17 mouse cellular contexts compared by ENCODE assay signal in the genomic region with DNA sequence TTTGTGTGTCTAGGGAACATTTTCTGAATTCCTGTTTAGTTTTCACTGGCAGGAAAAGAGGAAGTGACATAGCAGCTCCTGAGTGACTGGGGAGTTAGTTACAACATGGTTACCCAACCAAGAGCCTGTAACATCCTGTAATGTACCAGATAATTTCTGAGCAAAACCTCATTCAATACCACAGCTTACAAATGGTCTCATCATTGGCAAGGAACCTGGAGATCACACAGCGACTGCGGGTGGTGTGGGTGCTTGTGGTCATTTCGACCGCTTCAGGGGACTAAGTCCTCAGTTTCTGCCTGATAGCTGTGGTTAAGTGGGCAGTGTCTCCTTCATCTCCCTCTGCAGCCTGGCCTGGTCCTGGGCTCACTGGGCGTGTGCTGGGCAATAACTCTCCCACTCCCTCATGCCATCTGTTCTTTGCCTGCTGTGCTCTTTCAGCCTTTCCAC. TPM values are rescaled to one million over a fixed set of nuclear protein-coding genes. Genes with fewer than 3 reads are reported as not detected.
DNase-seq lines count a peak whose midpoint lies in the region; ATAC-seq and TF ChIP-seq lines count a peak whose summit lies in the region.
"Had no signal": no experiment of that assay in that cellular context is flagged by ENCODE, and none has a peak within 500 bp of the region (broad histone marks: within the 10 kb centered on the region; RNA-seq: fewer than 3 reads in every experiment).

No protein-coding gene starts in this region.

- POLR2A ChIA-PET in Patski (lab: Charles Lee) = no interaction called here

- no peak for ATAC-seq in lung, embryonic 14.5 days (ENCODE audit: insufficient read depth)
- peak; percentile 40 for ATAC-seq in Patski
- ATAC-seq: hindbrain, postnatal 0 days had no signal

- 83% methylated on average over 5 of the region's 5 CpGs for WGBS in lung, embryonic 14.5 days
- 85% methylated on average over 5 of the region's 5 CpGs for WGBS in midbrain, embryonic 10.5 days

- H3K4me1 ChIP-seq in lung, embryonic 14.5 days (ENCODE audit: insufficient read depth) = no peaks in the 10 kb centered on the region
- H3K4me1 ChIP-seq in midbrain, embryonic 10.5 days = peaks cover 12% of the 10 kb centered on the region

- H3K36me3 ChIP-seq in lung, embryonic 14.5 days (ENCODE audit: insufficient read depth) = no peaks in the 10 kb centered on the region
- peaks cover under 1% of the 10 kb centered on the region; the same call in 1 of the 2 replicates for H3K36me3 ChIP-seq in midbrain, embryonic 10.5 days

- no peaks in the 10 kb centered on the region for H3K9me3 ChIP-seq in lung, embryonic 14.5 days (ENCODE audit: low read depth, low read length)
- H3K9me3 ChIP-seq in midbrain, embryonic 10.5 days (replicated peaks) = no peaks in the 10 kb centered on the region

- DNase-seq in lung, embryonic 14.5 days = peak; percentile 17
- no peak for DNase-seq in lung, postnatal 25 days (ENCODE audit: low spot score)
- peak; percentile 60 for DNase-seq in Patski (ENCODE audit: low read depth, low spot score)
- DNase-seq in lung, postnatal 36 days = peak; percentile 45
- no peak for DNase-seq in embryo, embryonic 9.5 days (ENCODE audit: extremely low spot score)
- no peak for DNase-seq in midbrain, embryonic 10.5 days (ENCODE audit: low spot score)
- DNase-seq in layer of hippocampus, postnatal 14 days (ENCODE audit: low spot score in 2 of 2) = no peak
- DNase-seq: adrenal gland, postnatal 36 days; cerebellum, adult 9-10 months; kidney, postnatal 10 days; right cerebral cortex, adult 18-20 months; thymus, postnatal 4 days had no signal

- CTCF ChIA-PET in Patski (lab: Charles Lee) = no interaction called here

- H3K4me2 ChIP-seq in lung, embryonic 14.5 days = no peak overlapping the region

- H3K4me3 ChIP-seq in lung, embryonic 14.5 days (ENCODE audit: low read depth, low read length) = no peak overlapping the region
- H3K4me3 ChIP-seq in midbrain, embryonic 10.5 days = no peak overlapping the region
- H3K4me3 ChIP-seq: erythroblast, embryonic 14.5 days; left cerebral cortex, adult 2 months had no signal

- no peak for TF ChIP-seq CTCF in lung, embryonic 14.5 days (IDR thresholded peaks at IDR 0.05; ENCODE audit: low read depth)
- no peak for TF ChIP-seq CTCF in Patski (IDR thresholded peaks at IDR 0.05)

- no peak overlapping the region for H3K9ac ChIP-seq in lung, embryonic 14.5 days

- H3K27ac ChIP-seq in lung, embryonic 14.5 days (ENCODE audit: low read depth) = no peak overlapping the region
- H3K27ac ChIP-seq in midbrain, embryonic 10.5 days (replicated peaks) = no peak overlapping the region
- H3K27ac ChIP-seq: hindbrain, postnatal 0 days; left cerebral cortex, adult 2 months had no signal

- H3K27me3 ChIP-seq in lung, embryonic 14.5 days (ENCODE audit: insufficient read depth, low read length) = no peaks in the 10 kb centered on the region
- H3K27me3 ChIP-seq in Patski = no peaks in the 10 kb centered on the region
- H3K27me3 ChIP-seq in midbrain, embryonic 10.5 days (ENCODE audit: low read depth, poor library complexity, severe bottlenecking) = no peaks in the 10 kb centered on the region

- in situ Hi-C loops in Patski (cut with MboI; ENCODE audit: low pct_unique_long_range_greater_than_20kb) = no loop called here

RNA-seq across cellular contexts. Expression of gene Ndc1, which starts 3.4 kb away (rescaled TPM):
- polyA plus RNA-seq in lung, embryonic 14.5 days (2014; fragmentation: Nextera tagmentation; extraction: Ambion mirVana) = 55.2 and 57.5 TPM in 2 replicates
- polyA plus RNA-seq in Patski (2021) = 20.9 TPM
- polyA plus RNA-seq in midbrain, embryonic 10.5 days (2016; fragmentation: Nextera tagmentation; extraction: Ambion mirVana) = 49.9 and 51.0 TPM in 2 replicates
- total RNA-seq in layer of hippocampus, postnatal 14 days (2021) = 10 to 100 TPM; 15.2 to 15.4 TPM

RNA-seq across cellular contexts. Expression of gene Yipf1, which starts 50.1 kb away (rescaled TPM):
- 53.2 and 55.1 TPM in 2 replicates for polyA plus RNA-seq in lung, embryonic 14.5 days (2014; fragmentation: Nextera tagmentation; extraction: Ambion mirVana)
- 33.4 TPM for polyA plus RNA-seq in Patski (2021)
- polyA plus RNA-seq in midbrain, embryonic 10.5 days (2016; fragmentation: Nextera tagmentation; extraction: Ambion mirVana) = 37.8 and 42.6 TPM in 2 replicates
- total RNA-seq in layer of hippocampus, postnatal 14 days (2021) = 10 to 100 TPM; 49.9 to 53.6 TPM

RNA-seq across cellular contexts. Expression of gene Dio1, which starts 57.2 kb away (rescaled TPM):
- not detected in 2 replicates for polyA plus RNA-seq in lung, embryonic 14.5 days (2014; fragmentation: Nextera tagmentation; extraction: Ambion mirVana)
- polyA plus RNA-seq in Patski (2021) = not detected
- not detected in 2 replicates for polyA plus RNA-seq in midbrain, embryonic 10.5 days (2016; fragmentation: Nextera tagmentation; extraction: Ambion mirVana)
- total RNA-seq in layer of hippocampus, postnatal 14 days (2021) = not detected
- total RNA-seq: adrenal gland, postnatal 36 days; hindbrain, postnatal 0 days; left cerebral cortex, adult 2 months had no signal
- polyA plus RNA-seq: erythroblast, embryonic 14.5 days; heart, embryonic 14.5 days; hindbrain, postnatal 0 days; neural tube, embryonic 11.5 days had no signal

Comparison
In these comparisons a context has a peak if more than half of its experiments do, and no peak if none do; other contexts are left out.
1. DNase-seq: peak in lung, embryonic 14.5 days (single experiment), Patski (single experiment) and lung, postnatal 36 days (single experiment); none in lung, postnatal 25 days (single experiment), embryo, embryonic 9.5 days (single experiment), midbrain, embryonic 10.5 days (single experiment) and layer of hippocampus, postnatal 14 days (0 of 2).